Mouse (Mus musculus): ENCODE data around the gene Uroc1. TPM values are rescaled to one million over a fixed set of nuclear protein-coding genes. Genes with fewer than 3 reads are reported as not detected.

The Uroc1 gene
- not detected in 2 replicates for polyA plus RNA-seq (2016; fragmentation: Nextera tagmentation; extraction: Ambion mirVana)

DNA sequence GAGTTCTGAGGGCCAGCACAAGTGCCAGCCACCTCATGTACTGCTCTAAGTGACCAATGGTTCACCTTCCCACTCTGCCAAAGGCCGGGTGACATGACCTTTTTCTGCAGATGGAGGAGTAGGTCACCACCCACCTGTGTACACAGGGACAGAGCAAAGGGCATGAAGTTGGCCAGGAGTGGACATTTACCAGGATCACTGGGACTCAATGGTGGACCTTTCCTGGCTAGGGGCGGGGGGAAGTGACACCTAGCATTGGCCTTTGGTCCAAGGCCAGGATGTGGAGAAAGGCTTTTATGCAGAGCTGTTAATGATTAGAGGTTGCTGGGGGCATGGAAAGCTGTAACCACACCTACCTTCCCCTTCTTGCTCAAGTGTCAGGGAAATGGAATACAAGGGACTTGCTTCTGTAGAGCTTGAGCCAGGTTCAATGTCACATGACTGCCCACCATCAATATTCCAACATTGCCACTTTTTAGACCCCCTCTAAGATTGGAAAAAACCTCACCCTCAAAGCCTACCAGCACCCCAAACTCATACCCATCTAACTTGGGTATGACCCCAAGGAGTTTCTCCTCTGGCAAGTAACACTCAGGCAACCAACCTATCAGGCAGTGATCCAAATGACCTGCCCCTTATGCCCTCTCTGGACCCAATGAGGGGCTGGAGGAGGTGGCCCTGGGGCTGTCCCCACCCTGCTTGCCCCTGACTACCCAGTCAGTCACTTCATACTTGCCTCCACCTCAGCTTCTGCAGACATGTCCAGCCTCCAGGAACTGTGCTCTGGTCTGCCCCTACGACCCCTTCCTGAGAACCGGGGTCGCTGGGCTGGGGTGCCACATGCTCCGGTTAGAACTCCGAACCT, at the start of gene Uroc1:
Gene Uroc1 (plus strand): TSS at position 724 of the 865 bp plus-strand sequence.
- no peaks in the 10 kb centered on the region for H3K36me3 ChIP-seq (replicated peaks)
- no peaks in the 10 kb centered on the region for H3K4me1 ChIP-seq
- H3K27ac ChIP-seq: no peak within 1 kb of the TSS
- no peaks in the 10 kb centered on the region for H3K9me3 ChIP-seq
- H3K9ac ChIP-seq: no peak within 1 kb of the TSS
- no peak for ATAC-seq (ENCODE audit: low FRiP score)
- 84% methylated on average over 7 of the region's 7 CpGs for WGBS
- H3K4me2 ChIP-seq: no peak within 1 kb of the TSS
- H3K27me3 ChIP-seq: no peaks in the 10 kb centered on the region
- H3K4me3 ChIP-seq (replicated peaks): no peak within 1 kb of the TSS

DNA sequence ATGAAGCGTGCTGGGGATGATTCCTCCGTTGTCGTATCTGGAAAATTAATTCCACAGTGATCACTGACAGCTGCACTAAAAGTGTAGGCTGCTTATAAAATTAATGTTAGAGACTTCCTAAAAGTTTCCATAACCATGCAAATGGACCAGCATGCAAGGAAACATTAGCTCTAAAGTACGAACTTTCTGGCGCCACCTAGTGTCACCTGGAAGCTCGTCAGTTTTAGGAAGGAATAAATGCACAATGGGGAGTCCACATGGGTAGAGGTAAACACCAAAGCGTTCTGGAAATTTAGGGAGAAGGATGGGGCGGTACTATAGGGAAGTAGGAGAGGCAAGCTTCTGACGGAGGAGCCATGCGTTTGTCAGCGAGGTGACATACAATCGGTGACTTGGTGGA, 44.8 kb upstream of the Uroc1 start:
- Histone ChIP-seq H3K27me3 (no peaks in the 10 kb centered on the region), H3K27ac (no peak overlapping the region)

DNA sequence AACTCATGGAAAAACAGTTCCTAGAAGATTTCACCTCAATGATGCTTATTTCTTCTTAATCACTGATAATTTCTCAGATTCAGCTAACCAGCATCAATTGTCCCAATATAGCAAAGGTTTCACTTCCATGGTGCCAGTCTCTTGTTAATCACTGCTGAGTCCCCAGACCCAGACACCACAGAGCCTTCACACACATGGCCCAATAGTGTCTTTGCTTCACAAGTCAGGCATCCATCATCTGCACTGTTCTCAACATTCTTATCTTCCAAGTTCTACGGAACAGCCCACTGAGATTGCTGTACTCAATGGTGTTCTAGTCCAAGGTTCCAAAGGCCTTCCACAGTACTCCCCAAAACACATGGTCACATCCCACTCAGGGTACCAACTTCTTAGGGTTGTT, 32.2 kb upstream of the Uroc1 start, which contains the start of gene BC048671:
Gene BC048671 (plus strand): TSS at position 301 of the 400 bp plus-strand sequence.
- no peaks in the 10 kb centered on the region for H3K27me3 ChIP-seq
- H3K9ac ChIP-seq: no peak within 1 kb of the TSS
- no peaks in the 10 kb centered on the region for H3K4me1 ChIP-seq
- H3K4me2 ChIP-seq: no peak within 1 kb of the TSS
- H3K4me3 ChIP-seq (replicated peaks): no peak within 1 kb of the TSS
- no peaks in the 10 kb centered on the region for H3K9me3 ChIP-seq
- no peak within 1 kb of the TSS for H3K27ac ChIP-seq
- ATAC-seq (ENCODE audit: low FRiP score): no peak
- WGBS: 97% methylated on average over 1 of the region's 1 CpGs
- H3K36me3 ChIP-seq (replicated peaks): no peaks in the 10 kb centered on the region

More for the DNA sequence above, 44.8 kb upstream of the Uroc1 start:
- H3K4me2 ChIP-seq: no peak overlapping the region
- H3K9me3 ChIP-seq: peaks cover 16% of the 10 kb centered on the region; the same call in 1 of the 2 replicates
- no peak overlapping the region for H3K9ac ChIP-seq
- no peaks in the 10 kb centered on the region for H3K36me3 ChIP-seq (replicated peaks)
- ATAC-seq (ENCODE audit: low FRiP score): no peak
- no peak overlapping the region for H3K4me3 ChIP-seq (replicated peaks)
- 56% methylated on average over 12 of the region's 12 CpGs for WGBS
- H3K4me1 ChIP-seq: no peaks in the 10 kb centered on the region

DNA sequence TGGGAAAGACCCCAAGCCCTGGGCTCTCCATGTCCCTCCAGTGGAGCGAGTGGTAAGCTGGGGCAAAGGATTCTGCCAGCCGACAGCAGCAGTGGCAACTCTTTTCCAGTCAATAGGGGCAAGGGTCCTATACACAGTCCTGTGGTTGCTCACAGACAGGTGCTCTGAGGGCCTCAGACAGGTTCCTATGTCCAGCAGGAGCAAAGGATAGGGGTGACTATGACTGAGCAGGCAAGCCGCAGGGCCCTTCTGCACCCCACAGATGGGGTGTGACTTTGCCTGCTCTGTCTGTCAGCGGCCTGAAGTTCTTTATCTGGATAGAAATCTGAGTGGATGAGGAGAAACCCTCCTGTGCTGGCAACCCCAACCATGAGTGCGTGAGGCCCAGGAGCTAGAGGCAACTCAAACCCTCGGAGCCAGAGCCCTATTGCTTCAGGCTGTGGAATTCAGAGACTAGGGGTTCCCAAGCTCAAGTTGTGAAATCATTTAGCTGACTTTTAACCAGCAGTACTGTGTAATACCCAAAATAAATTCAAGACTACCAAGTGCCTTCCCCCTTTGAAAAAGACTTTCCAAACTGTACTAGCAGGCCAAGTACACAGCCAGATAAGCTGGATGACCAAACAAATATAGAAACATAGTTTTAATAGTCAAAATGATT, 26.6 kb upstream of the Uroc1 start:
- Histone ChIP-seq H3K4me2 (no peak overlapping the region), H3K4me1 (no peaks in the 10 kb centered on the region), H3K9me3 (peaks cover 11% of the 10 kb centered on the region), H3K27ac (no peak overlapping the region), H3K27me3 (no peaks in the 10 kb centered on the region), H3K36me3 (replicated peaks) (no peaks in the 10 kb centered on the region), H3K9ac (no peak overlapping the region), H3K4me3 (replicated peaks) (no peak overlapping the region)
- ATAC-seq (ENCODE audit: low FRiP score): no peak
- WGBS: 82% methylated on average over 6 of the region's 6 CpGs

DNA sequence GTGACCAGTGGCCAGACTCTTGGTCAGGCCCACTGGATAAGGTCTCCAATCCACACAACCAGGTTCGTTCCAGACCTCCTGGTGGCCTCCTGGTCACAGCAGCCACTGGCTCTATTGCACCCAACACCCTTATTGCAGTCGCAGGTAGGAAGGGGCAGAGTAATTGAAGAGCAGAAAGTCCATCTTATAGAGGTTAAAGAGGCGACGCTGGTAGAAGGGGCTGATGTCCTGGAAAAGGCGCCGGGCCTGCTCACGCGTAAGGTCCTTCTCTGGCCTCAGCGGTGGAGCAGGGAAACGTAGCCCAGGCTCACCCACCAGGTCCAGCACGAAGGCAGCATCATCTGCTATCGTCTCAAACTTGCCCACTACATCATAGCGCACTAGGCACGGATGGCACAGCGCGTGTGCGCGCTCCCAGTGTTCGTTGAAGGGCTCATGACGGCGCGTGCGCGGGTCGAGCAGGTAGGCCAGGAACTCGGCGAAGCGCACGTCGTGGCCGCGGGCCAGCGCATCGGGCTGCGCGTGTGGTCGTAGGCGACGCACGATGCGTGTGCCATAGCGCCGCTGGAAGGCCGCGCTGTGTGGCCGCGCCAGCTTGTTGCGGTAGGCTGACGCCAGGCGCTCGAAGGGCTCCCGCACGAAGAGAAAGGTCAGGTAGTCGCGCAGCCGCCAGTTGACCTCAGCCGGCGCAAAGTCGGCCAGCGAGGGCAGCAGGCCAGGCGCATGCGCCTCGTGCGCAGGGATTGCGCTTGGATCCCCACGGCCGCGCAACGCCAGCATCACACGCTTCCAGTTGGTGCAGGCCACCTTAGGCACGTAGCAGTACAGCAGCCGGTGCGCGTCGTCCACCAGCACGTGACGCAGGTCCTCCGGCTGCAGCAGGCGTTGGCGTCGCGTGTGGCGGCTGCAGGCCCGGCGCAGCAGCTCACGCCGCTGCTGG, 24.0 kb upstream of the Uroc1 start:
- ATAC-seq (ENCODE audit: low FRiP score): no peak
- WGBS: 88% methylated on average over 87 of the region's 87 CpGs

DNA sequence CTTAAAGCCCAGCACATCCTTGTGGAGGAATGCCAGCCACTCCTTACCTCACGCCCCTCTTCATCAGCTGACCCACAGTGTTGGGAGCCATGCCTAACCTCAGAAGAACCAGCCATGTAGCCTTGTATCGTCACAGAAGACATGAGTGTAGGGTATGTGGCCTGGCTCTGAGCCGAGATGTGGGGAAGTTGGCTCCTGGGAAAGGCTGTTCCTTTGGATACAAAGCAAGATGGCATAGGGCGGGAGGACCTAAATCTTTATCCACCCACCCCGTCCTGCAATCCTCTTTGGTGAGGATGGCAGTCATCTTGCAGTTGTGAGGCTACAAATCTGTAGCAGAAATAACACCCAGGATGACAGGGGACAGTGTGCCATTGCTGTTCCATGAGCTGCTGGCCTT, 17.1 kb upstream of the Uroc1 start:
- WGBS: 84% methylated on average over 5 of the region's 5 CpGs
- no peaks in the 10 kb centered on the region for H3K9me3 ChIP-seq

More for the DNA sequence above, 24.0 kb upstream of the Uroc1 start:
- no peaks in the 10 kb centered on the region for H3K27me3 ChIP-seq
- no peak overlapping the region for H3K4me2 ChIP-seq
- no peak overlapping the region for H3K9ac ChIP-seq
- H3K9me3 ChIP-seq: peaks cover 11% of the 10 kb centered on the region
- no peaks in the 10 kb centered on the region for H3K36me3 ChIP-seq (replicated peaks)
- no peak overlapping the region for H3K27ac ChIP-seq
- H3K4me1 ChIP-seq: no peaks in the 10 kb centered on the region
- H3K4me3 ChIP-seq (replicated peaks): no peak overlapping the region

DNA sequence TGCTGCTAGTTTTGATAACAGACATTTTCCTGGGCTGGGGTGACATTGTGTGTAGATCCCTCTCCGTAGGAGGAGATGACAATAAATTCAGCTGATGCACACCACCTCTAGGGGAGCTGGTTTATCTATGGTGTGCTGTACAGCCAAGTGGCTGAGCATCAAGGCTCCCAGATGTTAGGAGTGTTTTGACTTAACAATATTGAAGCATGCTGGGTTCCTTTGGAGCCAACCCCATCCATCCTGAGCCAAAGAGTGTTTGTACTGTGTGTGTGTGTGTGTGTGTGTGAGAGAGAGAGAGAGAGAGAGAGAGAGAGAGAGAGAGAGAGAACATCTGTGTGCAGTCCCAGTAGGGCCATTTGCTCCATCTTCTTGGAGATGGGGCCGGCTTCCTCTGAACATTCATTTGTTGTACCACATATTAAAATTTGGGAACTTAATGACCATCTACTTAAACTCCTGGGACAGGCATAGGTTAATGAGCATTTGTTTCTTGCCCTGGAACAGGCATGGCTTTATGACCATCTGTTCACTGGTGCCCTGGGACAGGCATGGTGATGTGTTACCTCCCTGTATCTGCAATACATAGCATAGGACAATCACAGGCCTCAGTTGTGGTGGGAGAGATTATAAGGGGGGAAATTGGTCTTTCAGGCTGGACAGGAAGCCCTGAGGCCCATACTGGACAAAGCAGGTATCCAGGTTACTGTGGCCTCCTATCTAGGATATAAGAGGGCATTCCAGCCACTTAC, 15.4 kb upstream of the Uroc1 start:
- H3K4me2 ChIP-seq: no peak overlapping the region
- ATAC-seq (ENCODE audit: low FRiP score): no peak
- no peaks in the 10 kb centered on the region for H3K4me1 ChIP-seq

More for the DNA sequence above, 17.1 kb upstream of the Uroc1 start:
- no peaks in the 10 kb centered on the region for H3K27me3 ChIP-seq
- no peak for ATAC-seq (ENCODE audit: low FRiP score)
- H3K4me3 ChIP-seq (replicated peaks): no peak overlapping the region
- no peaks in the 10 kb centered on the region for H3K36me3 ChIP-seq (replicated peaks)
- H3K4me1 ChIP-seq: no peaks in the 10 kb centered on the region
- H3K9ac ChIP-seq: no peak overlapping the region
- no peak overlapping the region for H3K4me2 ChIP-seq
- H3K27ac ChIP-seq: no peak overlapping the region

DNA sequence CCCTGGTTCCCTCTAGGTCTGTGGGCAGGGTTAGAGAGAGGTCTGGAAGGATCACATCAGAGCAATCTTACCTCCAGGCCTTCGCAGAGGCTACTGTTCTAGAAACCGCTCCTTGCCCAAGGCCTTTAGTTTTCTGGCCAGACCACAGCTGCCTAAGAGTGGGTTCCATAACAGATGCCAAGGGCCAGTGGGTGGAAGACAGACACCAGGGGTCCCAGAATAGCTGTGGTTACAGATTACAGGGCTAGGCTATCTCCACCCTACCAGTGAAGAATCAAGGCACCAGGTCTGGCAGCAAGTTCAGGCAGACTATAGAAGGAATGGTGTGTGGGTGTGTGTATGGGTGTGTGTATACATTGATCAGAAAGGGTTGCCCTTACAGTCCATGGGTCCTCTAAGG, 14.1 kb upstream of the Uroc1 start:
- Histone ChIP-seq H3K9me3 (no peaks in the 10 kb centered on the region), H3K27ac (no peak overlapping the region), H3K27me3 (0 out of 2 replicates have a peak, but pooled peaks cover 2% of the 10 kb centered on the region), H3K4me1 (no peaks in the 10 kb centered on the region), H3K9ac (no peak overlapping the region), H3K4me3 (replicated peaks) (no peak overlapping the region), H3K4me2 (no peak overlapping the region), H3K36me3 (replicated peaks) (no peaks in the 10 kb centered on the region)
- ATAC-seq (ENCODE audit: low FRiP score): no peak
- 94% methylated on average over 2 of the region's 2 CpGs for WGBS

More for the DNA sequence above, 15.4 kb upstream of the Uroc1 start:
- no peaks in the 10 kb centered on the region for H3K36me3 ChIP-seq (replicated peaks)
- no peaks in the 10 kb centered on the region for H3K27me3 ChIP-seq
- no peak overlapping the region for H3K4me3 ChIP-seq (replicated peaks)
- H3K9ac ChIP-seq: no peak overlapping the region
- H3K9me3 ChIP-seq: no peaks in the 10 kb centered on the region
- 86% methylated on average over 2 of the region's 2 CpGs for WGBS
- no peak overlapping the region for H3K27ac ChIP-seq

DNA sequence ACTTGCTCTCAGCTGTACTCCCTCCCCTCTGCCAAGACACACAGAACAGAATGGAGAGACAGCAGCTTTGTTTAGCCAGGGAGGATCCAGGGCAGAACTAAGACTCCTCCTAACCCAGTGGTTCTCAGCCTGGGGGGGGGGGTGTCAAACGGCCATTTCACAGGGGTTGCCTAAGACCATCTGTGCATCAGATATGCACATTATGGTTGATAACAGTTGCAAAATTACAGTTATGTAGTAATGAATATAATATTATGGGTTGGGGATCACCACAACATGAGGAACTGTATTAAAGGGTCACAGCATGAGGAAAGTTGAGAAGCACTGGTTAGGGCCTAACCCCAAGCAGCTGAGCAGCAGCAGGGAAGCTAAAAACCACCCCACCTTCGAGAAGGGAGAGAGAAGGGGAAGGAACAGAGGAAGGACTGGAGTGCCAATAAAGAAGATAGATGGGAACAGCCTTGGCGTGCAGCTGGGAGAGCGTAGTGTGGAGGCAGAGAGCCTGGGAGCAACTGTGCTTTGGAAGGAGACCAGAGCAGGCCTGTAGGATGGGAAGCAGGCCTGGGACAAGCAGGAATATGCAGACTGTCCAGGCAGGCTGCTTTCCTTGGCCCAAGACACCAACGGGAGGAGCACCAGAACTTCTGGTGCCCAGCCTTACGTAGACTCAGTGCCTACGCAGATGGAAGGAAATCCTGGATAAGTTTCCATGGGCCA, 13.5 kb upstream of the Uroc1 start:
- ATAC-seq (ENCODE audit: low FRiP score): no peak
- Histone ChIP-seq H3K9ac (no peak overlapping the region), H3K27me3 (peaks cover 8% of the 10 kb centered on the region), H3K4me3 (replicated peaks) (no peak overlapping the region), H3K4me2 (no peak overlapping the region), H3K9me3 (no peaks in the 10 kb centered on the region), H3K36me3 (replicated peaks) (no peaks in the 10 kb centered on the region), H3K27ac (no peak overlapping the region), H3K4me1 (no peaks in the 10 kb centered on the region)
- WGBS: 79% methylated on average over 7 of the region's 7 CpGs

DNA sequence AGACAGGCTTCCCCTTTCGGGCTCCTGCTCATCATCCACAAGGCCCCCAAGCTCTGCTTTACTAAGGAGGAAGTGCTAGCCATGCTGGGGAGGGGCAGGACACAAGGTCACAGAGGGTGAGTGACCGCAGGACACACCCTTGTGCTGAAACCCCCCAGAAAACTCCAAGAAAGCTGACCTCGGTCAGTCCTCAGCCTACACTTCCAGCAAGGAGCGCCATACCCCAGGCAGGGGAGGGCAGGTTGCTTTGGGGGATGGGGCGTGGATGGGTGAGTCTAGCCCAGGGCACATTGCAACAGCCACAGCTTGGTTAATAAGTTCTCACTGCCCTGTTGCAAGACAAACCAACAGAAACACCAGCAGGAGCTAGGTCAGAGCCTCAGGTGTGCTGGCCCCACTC, 12.7 kb upstream of the Uroc1 start:
- no peaks in the 10 kb centered on the region for H3K9me3 ChIP-seq
- no peak overlapping the region for H3K4me3 ChIP-seq (replicated peaks)
- peaks cover 16% of the 10 kb centered on the region for H3K27me3 ChIP-seq
- no peak overlapping the region for H3K27ac ChIP-seq
- H3K4me1 ChIP-seq: peaks cover 6% of the 10 kb centered on the region
- WGBS: 81% methylated on average over 5 of the region's 5 CpGs
- no peaks in the 10 kb centered on the region for H3K36me3 ChIP-seq (replicated peaks)
- H3K4me2 ChIP-seq: no peak overlapping the region
- H3K9ac ChIP-seq: no peak overlapping the region
- ATAC-seq (ENCODE audit: low FRiP score): no peak

DNA sequence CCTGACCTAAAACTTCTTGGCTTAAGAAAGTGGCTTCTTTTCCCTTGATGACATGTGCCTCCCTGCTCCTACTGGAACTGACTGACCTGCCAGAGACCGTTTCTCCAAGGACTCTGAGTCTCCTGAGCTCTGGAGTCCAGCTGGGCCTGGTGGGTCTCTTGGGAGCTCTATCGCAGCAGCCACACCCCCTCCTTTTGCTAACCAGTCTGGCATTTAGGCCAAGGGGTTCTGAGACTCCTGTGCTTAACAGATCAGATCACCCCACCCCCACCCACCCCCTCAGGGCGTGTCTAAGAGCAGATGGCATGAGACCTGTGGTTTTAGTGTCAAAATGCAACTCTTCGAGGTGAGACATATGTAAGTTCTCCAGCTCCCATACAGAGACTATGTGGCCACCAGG, 11.3 kb upstream of the Uroc1 start:
- no peak for ATAC-seq (ENCODE audit: low FRiP score)
- H3K4me2 ChIP-seq: no peak overlapping the region
- H3K4me1 ChIP-seq: peaks cover 6% of the 10 kb centered on the region
- H3K27ac ChIP-seq: no peak overlapping the region
- 48% methylated on average over 4 of the region's 4 CpGs for WGBS
- H3K4me3 ChIP-seq (replicated peaks): no peak overlapping the region
- H3K9me3 ChIP-seq: no peaks in the 10 kb centered on the region
- H3K27me3 ChIP-seq: peaks cover 20% of the 10 kb centered on the region
- H3K9ac ChIP-seq: no peak overlapping the region
- H3K36me3 ChIP-seq (replicated peaks): no peaks in the 10 kb centered on the region
